Mouse (Mus musculus) kidney, embryonic 14.5 days (tissue): ENCODE results near the gene Ccdc33. TPM values are rescaled to one million over a fixed set of nuclear protein-coding genes. Genes with fewer than 3 reads are reported as not detected.

Experiments used
- ATAC-seq: fragments of 200-750 bp; cut with Nextera tagmentation; 2 replicates; pipeline ENCODE4 v1.8.0; 2017; ENCODE audit warnings: moderate number of reproducible peaks, mild to moderate bottlenecking, moderate TSS enrichment, moderate library complexity; ENCODE audit not compliant: low FRiP score, low TSS enrichment
- H3K27ac ChIP-seq: fragments of 300-500 bp; sonication (generic); 2 replicates; pipeline ENCODE4 v1.5.1; 2014; ENCODE audit warnings: low read depth, mild to moderate bottlenecking, low read length, moderate library complexity, mixed read lengths
- H3K27me3 ChIP-seq: fragments of 300-500 bp; sonication (generic); 2 replicates; pipeline ENCODE4 v1.6.1; 2014; ENCODE audit warnings: mild to moderate bottlenecking, low read length; ENCODE audit not compliant: control insufficient read depth, insufficient read depth
- H3K36me3 ChIP-seq: fragments of 300-500 bp; sonication (generic); 2 replicates; pipeline ENCODE4 v1.6.1; 2014; ENCODE audit warnings: low read length, mixed read lengths; ENCODE audit not compliant: control insufficient read depth, insufficient read depth
- H3K4me1 ChIP-seq: fragments of 300-500 bp; sonication (generic); 2 replicates; pipeline ENCODE4 v1.6.1; 2014; ENCODE audit warnings: low read length, mixed read lengths; ENCODE audit not compliant: control insufficient read depth, insufficient read depth
- H3K4me2 ChIP-seq: fragments of 300-500 bp; sonication (generic); replicated peaks from 2 replicates; pipeline ENCODE4 v1.6.1; 2014; ENCODE audit warnings: low read depth, mild to moderate bottlenecking, low read length
- H3K4me3 ChIP-seq: fragments of 300-500 bp; sonication (generic); 2 replicates; pipeline ENCODE4 v1.5.1; 2014; ENCODE audit warnings: mild to moderate bottlenecking, low read length
- H3K9ac ChIP-seq: fragments of 300-500 bp; sonication (generic); 2 replicates; pipeline ENCODE4 v1.6.1; 2014; ENCODE audit warnings: low read depth, mild to moderate bottlenecking, low read length, moderate library complexity
- H3K9me3 ChIP-seq: fragments of 300-500 bp; sonication (generic); 2 replicates; pipeline ENCODE4 v1.6.1; 2016; ENCODE audit warnings: low read length; ENCODE audit not compliant: control insufficient read depth
- WGBS: fragments of 180-500 bp; shearing (Covaris S2); extraction: QIAGEN DNeasy Blood & Tissue Kit; methylation state at CpG from one replicate; pipeline ENCODE4 v1.1.7; 2014; 5-methylcytosine and 5-hydroxymethylcytosine counted together
- polyA plus RNA-seq: library from polyadenylated mRNA; unstranded; fragments of >200 nt; fragmentation: Nextera tagmentation; extraction: Ambion mirVana; gene quantifications from 2 replicates; pipeline ENCODE4 v1.2.1, GENCODE M21; 2014

Ccdc33 gene
- polyA plus RNA-seq, 1 experiment from 2014 or later, result 0.57 TPM

DNA sequence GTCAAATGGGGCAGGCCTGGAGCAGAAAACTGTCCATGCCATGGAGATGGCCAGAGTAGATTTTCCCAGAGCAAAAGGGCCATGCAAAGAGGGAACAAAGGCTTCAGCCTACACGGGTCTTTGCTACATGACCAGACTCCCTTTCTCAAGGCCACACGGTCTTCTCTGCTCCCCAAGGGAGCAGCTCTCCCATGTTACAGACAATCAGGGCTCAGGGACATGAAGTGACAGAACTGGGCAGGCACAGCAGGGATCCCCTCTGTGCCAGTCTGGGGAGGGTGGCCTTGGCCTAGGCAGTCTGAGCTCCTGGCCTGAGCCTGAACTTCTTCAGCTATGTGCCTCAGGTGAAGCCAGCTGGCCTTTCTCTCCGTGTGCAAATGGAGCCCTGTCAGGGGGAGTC is 65.1 kb downstream of the Ccdc33 start:
- H3K4me2 ChIP-seq, result no peak overlapping the region
- H3K4me3 ChIP-seq, result no peak overlapping the region
- ATAC-seq, result no peak
- no peaks in the 10 kb centered on the region for H3K27me3 ChIP-seq
- H3K36me3 ChIP-seq, result no peaks in the 10 kb centered on the region
- H3K27ac ChIP-seq, result no peak overlapping the region
- peaks cover 17% of the 10 kb centered on the region; the same call in 1 of the 2 replicates for H3K4me1 ChIP-seq
- no peaks in the 10 kb centered on the region for H3K9me3 ChIP-seq
- H3K9ac ChIP-seq, result no peak overlapping the region
- 40% methylated on average over 3 of the region's 3 CpGs for WGBS

GRCm38 (mm10) chr9:58053102-58053501 is 65.5 kb downstream of the Ccdc33 start:
- Histone ChIP-seq H3K4me1 (peaks cover 19% of the 10 kb centered on the region; the same call in 1 of the 2 replicates), H3K27ac (no peak overlapping the region), H3K9ac (no peak overlapping the region), H3K4me3 (no peak overlapping the region), H3K9me3 (no peaks in the 10 kb centered on the region), H3K4me2 (no peak overlapping the region), H3K27me3 (no peaks in the 10 kb centered on the region), H3K36me3 (no peaks in the 10 kb centered on the region)
- ATAC-seq, result 0 out of 2 replicates have a peak, but pooled peaks have one; percentile 38
- WGBS, result 12% methylated on average over 3 of the region's 3 CpGs

DNA sequence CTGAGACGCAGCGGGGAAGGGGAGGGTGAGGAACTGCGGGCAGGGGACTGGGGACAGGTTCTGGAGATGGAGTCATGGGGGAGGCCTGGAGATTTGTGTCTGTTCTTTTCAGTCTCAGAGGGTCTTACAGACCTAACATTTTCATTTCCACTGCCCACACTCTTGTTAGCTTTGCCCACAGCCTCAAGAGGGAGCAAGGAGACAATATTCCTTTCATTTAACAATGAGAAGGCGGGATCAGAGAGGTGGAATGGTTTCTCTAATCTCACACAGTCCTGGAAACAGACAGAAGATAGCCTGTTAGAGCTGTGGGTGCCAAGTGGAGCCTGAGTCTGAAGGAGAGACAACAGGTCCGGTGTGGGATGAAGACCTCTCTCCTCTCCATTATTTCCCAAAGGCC is 66.7 kb downstream of the Ccdc33 start:
- H3K9me3 ChIP-seq, result no peaks in the 10 kb centered on the region
- no peak overlapping the region for H3K4me2 ChIP-seq
- no peak overlapping the region for H3K27ac ChIP-seq
- no peak overlapping the region for H3K4me3 ChIP-seq
- no peaks in the 10 kb centered on the region for H3K27me3 ChIP-seq
- no peak overlapping the region for H3K9ac ChIP-seq
- H3K36me3 ChIP-seq, result no peaks in the 10 kb centered on the region
- no peak for ATAC-seq
- H3K4me1 ChIP-seq, result peaks cover 20% of the 10 kb centered on the region; the same call in 1 of the 2 replicates
- 27% methylated on average over 5 of the region's 5 CpGs for WGBS

DNA sequence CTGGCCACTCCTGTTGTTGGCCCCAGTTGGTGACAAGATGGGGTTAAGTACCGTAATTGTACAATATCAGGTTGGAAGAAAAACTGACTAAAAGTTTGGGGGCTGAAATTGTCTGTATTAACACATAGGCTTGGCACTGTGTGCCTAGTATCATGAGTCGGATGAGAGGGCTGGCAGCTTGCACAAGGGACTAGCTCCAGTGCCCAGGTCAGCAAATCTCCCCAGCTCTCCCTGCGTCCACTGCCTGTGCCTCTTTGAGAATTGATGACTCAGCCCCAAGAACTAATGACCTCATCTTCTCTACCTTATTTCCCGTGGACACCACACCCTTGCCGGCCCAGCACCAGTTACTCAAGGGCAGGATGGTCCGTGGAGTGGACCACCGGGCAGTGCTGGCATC is 68.8 kb downstream of the Ccdc33 start:
- no peaks in the 10 kb centered on the region for H3K27me3 ChIP-seq
- H3K4me3 ChIP-seq, result no peak overlapping the region
- H3K9ac ChIP-seq, result no peak overlapping the region
- peaks cover 11% of the 10 kb centered on the region; the same call in 1 of the 2 replicates for H3K4me1 ChIP-seq
- H3K9me3 ChIP-seq, result no peaks in the 10 kb centered on the region
- no peak overlapping the region for H3K4me2 ChIP-seq
- WGBS, result 71% methylated on average over 7 of the region's 7 CpGs
- no peak for ATAC-seq
- no peaks in the 10 kb centered on the region for H3K36me3 ChIP-seq
- H3K27ac ChIP-seq, result no peak overlapping the region

DNA sequence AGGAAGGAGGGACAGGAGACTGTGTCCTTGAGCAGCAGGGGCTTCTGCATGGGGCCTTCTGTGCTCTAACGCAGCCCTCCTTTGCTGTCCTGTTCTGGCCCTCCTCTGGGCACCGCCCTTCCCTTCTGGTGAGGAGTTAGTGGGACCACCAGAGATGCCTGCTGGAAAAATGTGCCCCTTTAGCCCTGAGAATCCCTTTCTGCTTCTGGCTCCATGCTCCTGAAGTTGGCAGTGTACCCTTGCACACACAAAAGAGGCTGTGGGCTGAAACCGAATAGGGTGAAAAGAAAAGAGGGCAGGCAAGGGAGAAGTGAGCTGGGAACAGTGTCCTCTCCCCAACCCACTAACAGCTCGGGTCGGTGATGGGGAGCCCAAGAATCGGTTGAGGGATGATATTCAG is 69.4 kb downstream of the Ccdc33 start:
- Histone ChIP-seq H3K4me2 (no peak overlapping the region), H3K9me3 (no peaks in the 10 kb centered on the region), H3K27me3 (no peaks in the 10 kb centered on the region), H3K27ac (no peak overlapping the region), H3K9ac (no peak overlapping the region), H3K4me1 (peaks cover 11% of the 10 kb centered on the region; the same call in 1 of the 2 replicates), H3K36me3 (no peaks in the 10 kb centered on the region), H3K4me3 (no peak overlapping the region)
- ATAC-seq, result no peak
- WGBS, result 64% methylated on average over 6 of the region's 6 CpGs

GRCm38 (mm10) chr9:58048621-58049020 is 70.0 kb downstream of the Ccdc33 start:
- Histone ChIP-seq H3K4me1 (peaks cover 8% of the 10 kb centered on the region; the same call in 1 of the 2 replicates), H3K4me2 (no peak overlapping the region), H3K9ac (no peak overlapping the region), H3K4me3 (no peak overlapping the region), H3K27ac (no peak overlapping the region), H3K36me3 (no peaks in the 10 kb centered on the region), H3K9me3 (no peaks in the 10 kb centered on the region), H3K27me3 (no peaks in the 10 kb centered on the region)
- 20% methylated on average over 6 of the region's 6 CpGs for WGBS
- no peak for ATAC-seq

GRCm38 (mm10) chr9:58047061-58047460 is 71.6 kb downstream of the Ccdc33 start:
- no peak for ATAC-seq
- H3K27ac ChIP-seq, result peak overlapping the region; percentile 37; the same call in 1 of the 2 replicates
- 60% methylated on average over 10 of the region's 10 CpGs for WGBS
- no peaks in the 10 kb centered on the region for H3K36me3 ChIP-seq
- peaks cover 10% of the 10 kb centered on the region for H3K4me1 ChIP-seq
- H3K9ac ChIP-seq, result no peak overlapping the region
- no peaks in the 10 kb centered on the region for H3K9me3 ChIP-seq
- no peak overlapping the region for H3K4me2 ChIP-seq
- no peaks in the 10 kb centered on the region for H3K27me3 ChIP-seq
- H3K4me3 ChIP-seq, result no peak overlapping the region

GRCm38 (mm10) chr9:58045646-58046045 is 73.0 kb downstream of the Ccdc33 start:
- H3K27ac ChIP-seq, result no peak overlapping the region
- H3K4me2 ChIP-seq, result no peak overlapping the region
- no peaks in the 10 kb centered on the region for H3K27me3 ChIP-seq
- WGBS, result 27% methylated on average over 4 of the region's 4 CpGs
- ATAC-seq, result no peak
- no peak overlapping the region for H3K9ac ChIP-seq
- no peaks in the 10 kb centered on the region for H3K36me3 ChIP-seq
- no peaks in the 10 kb centered on the region for H3K9me3 ChIP-seq
- H3K4me3 ChIP-seq, result no peak overlapping the region
- H3K4me1 ChIP-seq, result peaks cover 15% of the 10 kb centered on the region

DNA sequence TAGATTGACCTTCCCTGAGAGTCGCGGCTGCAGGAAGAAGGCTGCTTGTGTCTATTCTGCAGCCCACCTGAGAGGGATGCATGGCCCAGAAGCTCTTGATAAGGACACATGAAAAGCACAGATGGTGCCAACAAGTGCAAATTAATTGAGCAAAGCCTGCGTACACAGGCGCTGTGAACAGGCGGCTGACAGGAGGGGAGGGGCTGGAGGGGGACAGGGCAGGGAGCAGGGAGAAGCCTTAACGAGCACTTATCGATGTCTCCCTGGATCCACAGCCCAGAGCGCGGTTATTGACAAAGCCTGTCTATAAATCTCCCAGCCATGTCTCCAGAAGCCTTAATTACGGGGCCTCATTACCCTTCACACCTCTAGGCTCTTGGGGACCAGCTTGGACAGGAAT is 73.8 kb downstream of the Ccdc33 start:
- Histone ChIP-seq H3K9me3 (no peaks in the 10 kb centered on the region), H3K4me3 (no peak overlapping the region), H3K4me1 (peaks cover 15% of the 10 kb centered on the region), H3K36me3 (no peaks in the 10 kb centered on the region), H3K27me3 (no peaks in the 10 kb centered on the region), H3K9ac (no peak overlapping the region), H3K27ac (no peak overlapping the region), H3K4me2 (no peak overlapping the region)
- 20% methylated on average over 10 of the region's 10 CpGs for WGBS
- no peak for ATAC-seq
